Mouse (Mus musculus): ENCODE measurements around the gene Higd2a. TPM values are rescaled to one million over a fixed set of nuclear protein-coding genes. Genes with fewer than 3 reads are reported as not detected.
A peak's percentile ranks its signal among the peaks of the same experiment; 100 is the strongest.

Higd2a gene
- polyA plus RNA-seq, 1 experiment, result 329 TPM

GRCm38 (mm10) chr13:54621960-54622521 lies 32.0 kb downstream of the Higd2a start:
- Histone ChIP-seq H3K4me1 (ENCODE audit: control insufficient read depth, insufficient read depth, insufficient read length, low read length) (peaks cover 9% of the 10 kb centered on the region), H3K27ac (replicated peaks; ENCODE audit: low read depth, low read length) (peak overlapping the region; percentile 90), H3K4me3 (ENCODE audit: insufficient read depth, low read depth, low read length) (peak overlapping the region; percentile 90)

- H3K4me1 ChIP-seq (ENCODE audit: control insufficient read depth, insufficient read depth, insufficient read length, low read length), result 0 out of 2 replicates have a peak, but pooled peaks cover 2% of the 10 kb centered on the region
- H3K27ac ChIP-seq (replicated peaks; ENCODE audit: low read depth, low read length), result peak overlapping the region; percentile 14; the same call in 1 of the 2 replicates
- H3K4me3 ChIP-seq (ENCODE audit: insufficient read depth, low read depth, low read length), result no peak overlapping the region
Observed at GRCm38 (mm10) chr13:54629128-54629527, 39.1 kb downstream of the Higd2a start.

GRCm38 (mm10) chr13:54632731-54633277 lies 42.8 kb downstream of the Higd2a start:
- Histone ChIP-seq H3K27ac (replicated peaks; ENCODE audit: low read depth, low read length) (no peak overlapping the region; the same call in 1 of the 2 replicates), H3K4me3 (ENCODE audit: insufficient read depth, low read depth, low read length) (no peak overlapping the region), H3K4me1 (ENCODE audit: control insufficient read depth, insufficient read depth, insufficient read length, low read length) (0 out of 2 replicates have a peak, but pooled peaks cover 2% of the 10 kb centered on the region)

- no peak overlapping the region for H3K27ac ChIP-seq (replicated peaks; ENCODE audit: low read depth, low read length)
- H3K4me1 ChIP-seq (ENCODE audit: control insufficient read depth, insufficient read depth, insufficient read length, low read length), result 0 out of 2 replicates have a peak, but pooled peaks cover under 1% of the 10 kb centered on the region
- H3K4me3 ChIP-seq (ENCODE audit: insufficient read depth, low read depth, low read length), result no peak overlapping the region
Observed at GRCm38 (mm10) chr13:54635011-54635410, 45.0 kb downstream of the Higd2a start.

Other genes starting within 250 kb of the Higd2a start
- 1.0 and 1.4 TPM in 2 replicates for gene Cplx2, start 218.9 kb upstream of the Higd2a start, polyA plus RNA-seq (2012; ENCODE audit: insufficient read depth, insufficient read length, missing spikeins)
- 18.7 and 22.4 TPM in 2 replicates for gene Thoc3, start 121.4 kb upstream of the Higd2a start, polyA plus RNA-seq (2012; ENCODE audit: insufficient read depth, insufficient read length, missing spikeins)
- 2.6 TPM in 2 replicates for gene Simc1, start 86.4 kb upstream of the Higd2a start, polyA plus RNA-seq (2012; ENCODE audit: insufficient read depth, insufficient read length, missing spikeins)
- 122 and 176 TPM in 2 replicates for gene 4833439L19Rik, start 24.8 kb upstream of the Higd2a start, polyA plus RNA-seq (2012; ENCODE audit: insufficient read depth, insufficient read length, missing spikeins)
- gene Arl10, start 15.2 kb upstream of the Higd2a start, polyA plus RNA-seq (2012; ENCODE audit: insufficient read depth, insufficient read length, missing spikeins), result 3.7 and 6.7 TPM in 2 replicates
- 16.0 and 18.0 TPM in 2 replicates for gene Nop16, start 117 bp upstream of the Higd2a start, polyA plus RNA-seq (2012; ENCODE audit: insufficient read depth, insufficient read length, missing spikeins)
- 44.2 and 48.8 TPM in 2 replicates for gene Cltb, start 21.1 kb downstream of the Higd2a start, polyA plus RNA-seq (2012; ENCODE audit: insufficient read depth, insufficient read length, missing spikeins)
- gene Faf2, start 31.6 kb downstream of the Higd2a start, polyA plus RNA-seq (2012; ENCODE audit: insufficient read depth, insufficient read length, missing spikeins), result 26.1 and 26.3 TPM in 2 replicates
- gene Rnf44, start 103.7 kb downstream of the Higd2a start, polyA plus RNA-seq (2012; ENCODE audit: insufficient read depth, insufficient read length, missing spikeins), result 46.7 and 49.4 TPM in 2 replicates
- not detected in 2 replicates for gene Cdhr2, start 111.3 kb downstream of the Higd2a start, polyA plus RNA-seq (2012; ENCODE audit: insufficient read depth, insufficient read length, missing spikeins)
- not detected in 2 replicates for gene Gprin1, start 159.7 kb downstream of the Higd2a start, polyA plus RNA-seq (2012; ENCODE audit: insufficient read depth, insufficient read length, missing spikeins)
- gene Sncb, start 176.4 kb downstream of the Higd2a start, polyA plus RNA-seq (2012; ENCODE audit: insufficient read depth, insufficient read length, missing spikeins), result not detected in 2 replicates
- not detected in 2 replicates for gene Eif4e1b, start 193.8 kb downstream of the Higd2a start, polyA plus RNA-seq (2012; ENCODE audit: insufficient read depth, insufficient read length, missing spikeins)
- gene Tspan17, start 199.2 kb downstream of the Higd2a start, polyA plus RNA-seq (2012; ENCODE audit: insufficient read depth, insufficient read length, missing spikeins), result 29.5 and 42.0 TPM in 2 replicates

All from brown adipose tissue, adult 24 weeks (tissue).